8 mouse cellular contexts compared by ENCODE assay signal in genomic region chr11:83851273-83852015, GRCm38 (mm10). TPM values are rescaled to one million over a fixed set of nuclear protein-coding genes. Genes with fewer than 3 reads are reported as not detected.
DNase-seq lines count a peak whose midpoint lies in the region; ATAC-seq and TF ChIP-seq lines count a peak whose summit lies in the region.

No protein-coding gene starts in this region.

- peaks cover 14% of the 10 kb centered on the region; the same call in 1 of the 2 replicates for H3K4me1 ChIP-seq in midbrain, embryonic 11.5 days (ENCODE audit: control insufficient read depth, insufficient read depth, low read length)
- H3K4me1 ChIP-seq in midbrain, embryonic 15.5 days: peaks cover 31% of the 10 kb centered on the region
- no peaks in the 10 kb centered on the region for H3K4me1 ChIP-seq in forebrain, postnatal 0 days (ENCODE audit: insufficient read depth)
- H3K4me1 ChIP-seq in limb, embryonic 15.5 days: peaks cover 41% of the 10 kb centered on the region
- H3K4me1 ChIP-seq in stomach, embryonic 14.5 days (ENCODE audit: control insufficient read depth, insufficient read depth, low read length): no peaks in the 10 kb centered on the region

- DNase-seq in midbrain, embryonic 11.5 days (ENCODE audit: low spot score, missing footprints): peak; percentile 94
- peak; percentile 10 for DNase-seq in forebrain, postnatal 0 days
- no peak for DNase-seq in T-cell, adult 2 months (ENCODE audit: low spot score)
- DNase-seq in c-Kit-positive CD71-positive TER-119-positive erythroid progenitor cells, embryonic 14.5 days (ENCODE audit: low spot score): no peak
- DNase-seq in left cerebral cortex, adult 9 months (ENCODE audit: low spot score in 2 of 2): no peak

- H3K4me2 ChIP-seq in midbrain, embryonic 11.5 days: peak overlapping the region; percentile 5; the same call in 1 of the 2 replicates
- no peak overlapping the region for H3K4me2 ChIP-seq in midbrain, embryonic 15.5 days
- no peak overlapping the region for H3K4me2 ChIP-seq in forebrain, postnatal 0 days (ENCODE audit: low read depth)
- peak overlapping the region; percentile 8 for H3K4me2 ChIP-seq in limb, embryonic 15.5 days
- H3K4me2 ChIP-seq in stomach, embryonic 14.5 days (replicated peaks; ENCODE audit: low read depth, low read length): peak overlapping the region; percentile 44

- H3K36me3 ChIP-seq in midbrain, embryonic 11.5 days (ENCODE audit: control insufficient read depth, insufficient read depth, low read length): no peaks in the 10 kb centered on the region
- no peaks in the 10 kb centered on the region for H3K36me3 ChIP-seq in midbrain, embryonic 15.5 days (replicated peaks)
- H3K36me3 ChIP-seq in forebrain, postnatal 0 days (ENCODE audit: insufficient read depth): no peaks in the 10 kb centered on the region
- H3K36me3 ChIP-seq in limb, embryonic 15.5 days: no peaks in the 10 kb centered on the region
- no peaks in the 10 kb centered on the region for H3K36me3 ChIP-seq in stomach, embryonic 14.5 days (ENCODE audit: control insufficient read depth, insufficient read depth, low read length)

- TF ChIP-seq CTCF in forebrain, postnatal 0 days (IDR thresholded peaks at IDR 0.05; ENCODE audit: low read depth): no peak

- WGBS in midbrain, embryonic 11.5 days: under 1% methylated on average over 36 of the region's 36 CpGs
- WGBS in midbrain, embryonic 15.5 days: under 1% methylated on average over 36 of the region's 36 CpGs
- 2% methylated on average over 36 of the region's 36 CpGs for WGBS in forebrain, postnatal 0 days
- 2% methylated on average over 36 of the region's 36 CpGs for WGBS in limb, embryonic 15.5 days
- WGBS in stomach, embryonic 14.5 days: under 1% methylated on average over 36 of the region's 36 CpGs

- H3K27me3 ChIP-seq in midbrain, embryonic 11.5 days (ENCODE audit: control insufficient read depth, insufficient read depth, low read length): peaks cover 80% of the 10 kb centered on the region
- peaks cover 75% of the 10 kb centered on the region for H3K27me3 ChIP-seq in midbrain, embryonic 15.5 days (replicated peaks)
- H3K27me3 ChIP-seq in forebrain, postnatal 0 days (ENCODE audit: insufficient read depth, low read length): peaks cover 65% of the 10 kb centered on the region
- H3K27me3 ChIP-seq in limb, embryonic 15.5 days: peaks cover 84% of the 10 kb centered on the region
- peaks cover 14% of the 10 kb centered on the region for H3K27me3 ChIP-seq in stomach, embryonic 14.5 days (ENCODE audit: control insufficient read depth, insufficient read depth, low read length)

- ATAC-seq in midbrain, embryonic 11.5 days (ENCODE audit: low FRiP score): no peak
- ATAC-seq in midbrain, embryonic 15.5 days (replicated peaks): no peak
- no peak for ATAC-seq in forebrain, postnatal 0 days
- ATAC-seq in limb, embryonic 15.5 days (ENCODE audit: insufficient number of reproducible peaks, low FRiP score, low TSS enrichment, low read depth): no peak
- ATAC-seq in stomach, embryonic 14.5 days (ENCODE audit: insufficient number of reproducible peaks, insufficient read depth, low FRiP score, low read depth): peak; percentile 47

- H3K9me3 ChIP-seq in midbrain, embryonic 11.5 days (ENCODE audit: control insufficient read depth, low read length): no peaks in the 10 kb centered on the region
- no peaks in the 10 kb centered on the region for H3K9me3 ChIP-seq in midbrain, embryonic 15.5 days
- no peaks in the 10 kb centered on the region for H3K9me3 ChIP-seq in forebrain, postnatal 0 days (ENCODE audit: low read length)
- H3K9me3 ChIP-seq in limb, embryonic 15.5 days: no peaks in the 10 kb centered on the region
- no peaks in the 10 kb centered on the region for H3K9me3 ChIP-seq in stomach, embryonic 14.5 days (ENCODE audit: control insufficient read depth, low read depth, low read length)

- no peak overlapping the region for H3K9ac ChIP-seq in midbrain, embryonic 11.5 days (ENCODE audit: low read length)
- no peak overlapping the region for H3K9ac ChIP-seq in midbrain, embryonic 15.5 days
- no peak overlapping the region for H3K9ac ChIP-seq in forebrain, postnatal 0 days
- no peak overlapping the region for H3K9ac ChIP-seq in limb, embryonic 15.5 days
- H3K9ac ChIP-seq in stomach, embryonic 14.5 days (replicated peaks; ENCODE audit: low read depth, low read length): peak overlapping the region; percentile 42

- no peak overlapping the region for H3K27ac ChIP-seq in midbrain, embryonic 11.5 days (ENCODE audit: low read depth, low read length)
- no peak overlapping the region for H3K27ac ChIP-seq in midbrain, embryonic 15.5 days
- no peak overlapping the region for H3K27ac ChIP-seq in forebrain, postnatal 0 days (ENCODE audit: low read depth, low read length)
- no peak overlapping the region for H3K27ac ChIP-seq in limb, embryonic 15.5 days
- H3K27ac ChIP-seq in stomach, embryonic 14.5 days (ENCODE audit: low read length): peak overlapping the region; percentile 78; the same call in 1 of the 2 replicates

- peak overlapping the region; percentile 2; the same call in 1 of the 2 replicates for H3K4me3 ChIP-seq in midbrain, embryonic 11.5 days (ENCODE audit: low read depth, low read length)
- no peak overlapping the region for H3K4me3 ChIP-seq in midbrain, embryonic 15.5 days
- no peak overlapping the region for H3K4me3 ChIP-seq in forebrain, postnatal 0 days (ENCODE audit: low read depth, low read length)
- H3K4me3 ChIP-seq in limb, embryonic 15.5 days: peak overlapping the region; percentile 10
- peak overlapping the region; percentile 38 for H3K4me3 ChIP-seq in stomach, embryonic 14.5 days (ENCODE audit: low read depth, low read length)

RNA-seq across cellular contexts. Expression of gene Hnf1b, which starts 1.6 kb away (rescaled TPM):
- not detected in 2 replicates for polyA plus RNA-seq in midbrain, embryonic 11.5 days (2014; fragmentation: Nextera tagmentation; extraction: Ambion mirVana)
- polyA plus RNA-seq in midbrain, embryonic 15.5 days (2015; fragmentation: Nextera tagmentation; extraction: Ambion mirVana): 0.15 TPM in 1 of 2 replicates, not detected in the other
- 0.08 TPM in 1 of 2 replicates, not detected in the other for total RNA-seq in forebrain, postnatal 0 days (2014; rRNA removed)
- 0.15 and 0.27 TPM in 2 replicates for polyA plus RNA-seq in forebrain, postnatal 0 days (2015; fragmentation: Nextera tagmentation; extraction: Ambion mirVana)
- polyA plus RNA-seq in limb, embryonic 15.5 days (2015; fragmentation: Nextera tagmentation; extraction: Ambion mirVana): 0.08 TPM in 1 of 2 replicates, not detected in the other
- 6.4 and 8.2 TPM in 2 replicates for polyA plus RNA-seq in stomach, embryonic 14.5 days (2014; fragmentation: Nextera tagmentation; extraction: Ambion mirVana)

Comparison
In these comparisons a context has a peak if more than half of its experiments do, and no peak if none do; other contexts are left out.
1. H3K4me2 ChIP-seq: peak in midbrain, embryonic 11.5 days (single experiment), limb, embryonic 15.5 days (single experiment) and stomach, embryonic 14.5 days (single experiment); none in midbrain, embryonic 15.5 days (single experiment) and forebrain, postnatal 0 days (single experiment).
2. H3K4me3 ChIP-seq: peak in midbrain, embryonic 11.5 days (single experiment), limb, embryonic 15.5 days (single experiment) and stomach, embryonic 14.5 days (single experiment); none in midbrain, embryonic 15.5 days (single experiment) and forebrain, postnatal 0 days (single experiment).
3. DNase-seq: peak in midbrain, embryonic 11.5 days (single experiment) and forebrain, postnatal 0 days (single experiment); none in T-cell, adult 2 months (single experiment), c-Kit-positive CD71-positive TER-119-positive erythroid progenitor cells, embryonic 14.5 days (single experiment) and left cerebral cortex, adult 9 months (0 of 2).